19 mouse cellular contexts compared by ENCODE assay signal in genomic region chr6:87284716-87285364, GRCm38 (mm10). TPM values are rescaled to one million over a fixed set of nuclear protein-coding genes. Genes with fewer than 3 reads are reported as not detected.
A peak's percentile ranks its signal among the peaks of the same experiment; 100 is the strongest.
DNase-seq lines count a peak whose midpoint lies in the region; ATAC-seq and TF ChIP-seq lines count a peak whose summit lies in the region.
"Had no signal": no experiment of that assay in that cellular context is flagged by ENCODE, and none has a peak within 500 bp of the region (broad histone marks: within the 10 kb centered on the region; RNA-seq: fewer than 3 reads in every experiment).

No protein-coding gene starts in this region.

- peaks cover 25% of the 10 kb centered on the region for H3K4me1 ChIP-seq in embryonic facial prominence, embryonic 13.5 days
- H3K4me1 ChIP-seq in embryonic facial prominence, embryonic 10.5 days = peaks cover 6% of the 10 kb centered on the region
- peaks cover 50% of the 10 kb centered on the region for H3K4me1 ChIP-seq in lung, embryonic 15.5 days
- H3K4me1 ChIP-seq in embryonic fibroblast, embryonic 13.5 days (ENCODE audit: control insufficient read depth, insufficient read depth, low read length) = peaks cover 23% of the 10 kb centered on the region
- peaks cover 11% of the 10 kb centered on the region for H3K4me1 ChIP-seq in stomach, embryonic 15.5 days
- H3K4me1 ChIP-seq in midbrain, embryonic 14.5 days (ENCODE audit: control insufficient read depth, insufficient read depth, low read length) = no peaks in the 10 kb centered on the region
- H3K4me1 ChIP-seq: forebrain, embryonic 12.5 days; midbrain, embryonic 10.5 days had no signal

- no peak overlapping the region for H3K4me3 ChIP-seq in embryonic facial prominence, embryonic 13.5 days
- H3K4me3 ChIP-seq in embryonic facial prominence, embryonic 10.5 days = no peak overlapping the region
- no peak overlapping the region for H3K4me3 ChIP-seq in lung, embryonic 15.5 days
- no peak overlapping the region for H3K4me3 ChIP-seq in embryonic fibroblast, embryonic 13.5 days (ENCODE audit: insufficient read depth, low read length)
- H3K4me3 ChIP-seq in stomach, embryonic 15.5 days (replicated peaks) = no peak overlapping the region
- H3K4me3 ChIP-seq in midbrain, embryonic 14.5 days (replicated peaks; ENCODE audit: low read depth, low read length) = no peak overlapping the region
- H3K4me3 ChIP-seq: forebrain, embryonic 12.5 days; midbrain, embryonic 10.5 days; myocyte had no signal

- H3K27me3 ChIP-seq in embryonic facial prominence, embryonic 13.5 days = no peaks in the 10 kb centered on the region
- H3K27me3 ChIP-seq in embryonic facial prominence, embryonic 10.5 days (replicated peaks; ENCODE audit: low read depth, poor library complexity, severe bottlenecking) = no peaks in the 10 kb centered on the region
- H3K27me3 ChIP-seq in lung, embryonic 15.5 days = no peaks in the 10 kb centered on the region
- no peaks in the 10 kb centered on the region for H3K27me3 ChIP-seq in stomach, embryonic 15.5 days (replicated peaks)
- H3K27me3 ChIP-seq in midbrain, embryonic 14.5 days (ENCODE audit: control insufficient read depth, insufficient read depth, low read length) = no peaks in the 10 kb centered on the region
- H3K27me3 ChIP-seq: forebrain, embryonic 12.5 days had no signal

- no peaks in the 10 kb centered on the region for H3K9me3 ChIP-seq in embryonic facial prominence, embryonic 13.5 days
- H3K9me3 ChIP-seq in embryonic facial prominence, embryonic 10.5 days = no peaks in the 10 kb centered on the region
- no peaks in the 10 kb centered on the region for H3K9me3 ChIP-seq in lung, embryonic 15.5 days
- no peaks in the 10 kb centered on the region for H3K9me3 ChIP-seq in stomach, embryonic 15.5 days
- H3K9me3 ChIP-seq in midbrain, embryonic 14.5 days (ENCODE audit: control insufficient read depth, low read length) = no peaks in the 10 kb centered on the region
- H3K9me3 ChIP-seq: forebrain, embryonic 12.5 days; midbrain, embryonic 10.5 days had no signal

- H3K36me3 ChIP-seq in embryonic facial prominence, embryonic 13.5 days = peaks cover 70% of the 10 kb centered on the region
- H3K36me3 ChIP-seq in embryonic facial prominence, embryonic 10.5 days (replicated peaks) = peaks cover 64% of the 10 kb centered on the region
- peaks cover 2% of the 10 kb centered on the region; the same call in 1 of the 2 replicates for H3K36me3 ChIP-seq in lung, embryonic 15.5 days
- H3K36me3 ChIP-seq in stomach, embryonic 15.5 days = no peaks in the 10 kb centered on the region; the same call in 1 of the 2 replicates
- no peaks in the 10 kb centered on the region for H3K36me3 ChIP-seq in midbrain, embryonic 14.5 days (ENCODE audit: control insufficient read depth, insufficient read depth, low read length)

- ATAC-seq in embryonic facial prominence, embryonic 13.5 days (ENCODE audit: insufficient number of reproducible peaks, insufficient read depth, low FRiP score, low TSS enrichment, low read depth) = no peak
- ATAC-seq in lung, embryonic 15.5 days (ENCODE audit: borderline replicate concordance, extremely low read depth, low FRiP score, low TSS enrichment) = no peak; the same call in 1 of the 2 replicates
- ATAC-seq in stomach, embryonic 15.5 days (ENCODE audit: insufficient read depth, low FRiP score, low read depth) = 0 out of 2 replicates have a peak, but pooled peaks have one; percentile 29
- no peak for ATAC-seq in midbrain, embryonic 14.5 days (ENCODE audit: low FRiP score, low TSS enrichment)
- ATAC-seq: hindbrain, embryonic 16.5 days had no signal

- TF ChIP-seq CTCF in embryonic fibroblast, embryonic 13.5 days (IDR thresholded peaks at IDR 0.05; ENCODE audit: borderline replicate concordance, insufficient read depth, low read length) = no peak

- no peak for DNase-seq in embryonic facial prominence, embryonic 10.5 days (ENCODE audit: low spot score)
- no peak for DNase-seq in lung, adult 18-20 months
- no peak for DNase-seq in testis, postnatal 10 days (ENCODE audit: low spot score)
- DNase-seq in midbrain, embryonic 14.5 days = no peak
- DNase-seq: adrenal gland, postnatal 25 days; cerebellum, adult 18-20 months; heart, postnatal 36 days; kidney, adult 8-10 months; thymus, postnatal 14 days had no signal

- H3K4me2 ChIP-seq in embryonic facial prominence, embryonic 13.5 days = no peak overlapping the region
- H3K4me2 ChIP-seq in lung, embryonic 15.5 days = no peak overlapping the region
- no peak overlapping the region for H3K4me2 ChIP-seq in stomach, embryonic 15.5 days
- no peak overlapping the region for H3K4me2 ChIP-seq in midbrain, embryonic 14.5 days (ENCODE audit: low read length)
- H3K4me2 ChIP-seq: forebrain, embryonic 12.5 days; heart, embryonic 11.5 days; liver, embryonic 11.5 days had no signal

- TF ChIP-seq POLR2A in embryonic fibroblast, embryonic 13.5 days (IDR thresholded peaks at IDR 0.05; ENCODE audit: low read depth, low read length) = no peak

- peak overlapping the region; percentile 39; the same call in 1 of the 2 replicates for H3K27ac ChIP-seq in embryonic facial prominence, embryonic 13.5 days
- no peak overlapping the region for H3K27ac ChIP-seq in embryonic facial prominence, embryonic 10.5 days (replicated peaks)
- peak overlapping the region; percentile 34 for H3K27ac ChIP-seq in lung, embryonic 15.5 days
- H3K27ac ChIP-seq in embryonic fibroblast, embryonic 13.5 days (ENCODE audit: insufficient read depth, low read length) = peak overlapping the region; percentile 100
- peak overlapping the region; percentile 60 for H3K27ac ChIP-seq in stomach, embryonic 15.5 days
- H3K27ac ChIP-seq in midbrain, embryonic 14.5 days (replicated peaks; ENCODE audit: low read depth, low read length) = no peak overlapping the region
- H3K27ac ChIP-seq: forebrain, embryonic 12.5 days; midbrain, embryonic 10.5 days had no signal

- WGBS in embryonic facial prominence, embryonic 13.5 days = 74% methylated on average over 11 of the region's 11 CpGs
- WGBS in embryonic facial prominence, embryonic 10.5 days = 91% methylated on average over 11 of the region's 11 CpGs
- 60% methylated on average over 11 of the region's 11 CpGs for WGBS in lung, embryonic 15.5 days
- 48% methylated on average over 11 of the region's 11 CpGs for WGBS in stomach, embryonic 15.5 days
- 90% methylated on average over 11 of the region's 11 CpGs for WGBS in midbrain, embryonic 14.5 days

- no peak overlapping the region for H3K9ac ChIP-seq in embryonic facial prominence, embryonic 13.5 days
- H3K9ac ChIP-seq in lung, embryonic 15.5 days = no peak overlapping the region
- H3K9ac ChIP-seq in stomach, embryonic 15.5 days = no peak overlapping the region
- no peak overlapping the region for H3K9ac ChIP-seq in midbrain, embryonic 14.5 days (replicated peaks; ENCODE audit: low read length)
- H3K9ac ChIP-seq: forebrain, embryonic 12.5 days had no signal

RNA-seq across cellular contexts. Expression of gene Antxr1, which starts 50.8 kb away (rescaled TPM):
- 20.1 and 20.5 TPM in 2 replicates for polyA plus RNA-seq in embryonic facial prominence, embryonic 13.5 days (2015; fragmentation: Nextera tagmentation; extraction: Ambion mirVana)
- 4.8 and 6.2 TPM in 2 replicates for polyA plus RNA-seq in embryonic facial prominence, embryonic 10.5 days (2016; fragmentation: Nextera tagmentation; extraction: Ambion mirVana)
- 12.0 and 13.6 TPM in 2 replicates for polyA plus RNA-seq in lung, embryonic 15.5 days (2015; fragmentation: Nextera tagmentation; extraction: Ambion mirVana)
- 172 and 200 TPM in 2 replicates for polyA plus RNA-seq in embryonic fibroblast, embryonic 13.5 days (2011; ENCODE audit: insufficient read length, low read depth, missing spikeins)
- 8.0 and 9.0 TPM in 2 replicates for polyA plus RNA-seq in stomach, embryonic 15.5 days (2015; fragmentation: Nextera tagmentation; extraction: Ambion mirVana)
- 2.7 and 3.6 TPM in 2 replicates for polyA plus RNA-seq in midbrain, embryonic 14.5 days (2014; fragmentation: Nextera tagmentation; extraction: Ambion mirVana)

Comparison
In these comparisons a context has a peak if more than half of its experiments do, and no peak if none do; other contexts are left out.
1. H3K27ac ChIP-seq: peak in embryonic facial prominence, embryonic 13.5 days (single experiment), lung, embryonic 15.5 days (single experiment), embryonic fibroblast, embryonic 13.5 days (single experiment) and stomach, embryonic 15.5 days (single experiment); none in embryonic facial prominence, embryonic 10.5 days (single experiment) and midbrain, embryonic 14.5 days (single experiment).